Mouse (Mus musculus) C2C12 (cell line): ENCODE data around the gene Gm9747.

Experiments
- CEBPB ChIP-seq: IDR thresholded peaks from one replicate; pipeline ENCODE4 v1.6.1; 2011; ENCODE audit warnings: low read depth, mild to moderate bottlenecking, control low read depth, moderate library complexity
- CTCF ChIP-seq: IDR thresholded peaks from one replicate; pipeline ENCODE4 v1.5.1; 2011; ENCODE audit not compliant: control insufficient read depth, insufficient read depth, insufficient read length
- FOSL1 ChIP-seq: IDR thresholded peaks from one replicate; pipeline ENCODE4 v1.8.0; 2011; ENCODE audit warnings: mild to moderate bottlenecking, low read length; ENCODE audit not compliant: poor library complexity, insufficient read depth, severe bottlenecking
- MAX ChIP-seq: IDR thresholded peaks from one replicate; pipeline ENCODE4 v1.6.1; 2011; ENCODE audit warnings: mild to moderate bottlenecking, control low read depth
- MYOD1 ChIP-seq: IDR thresholded peaks from one replicate; pipeline ENCODE4 v1.6.1; 2011; ENCODE audit warnings: low read depth; ENCODE audit not compliant: control insufficient read depth, insufficient read length
- MYOG ChIP-seq: IDR thresholded peaks from one replicate; pipeline ENCODE4 v1.6.1; 2011; ENCODE audit not compliant: control insufficient read depth, insufficient read length; ENCODE audit errors: extremely low read depth
- USF1 ChIP-seq: IDR thresholded peaks from one replicate; pipeline ENCODE4 v1.6.1; 2011; ENCODE audit warnings: low read depth, mild to moderate bottlenecking, control low read depth, moderate library complexity

- no peak for TF ChIP-seq CTCF
- no peak for TF ChIP-seq USF1
- TF ChIP-seq CEBPB, result no peak
- TF ChIP-seq MYOD1, result no peak
- no peak for TF ChIP-seq MYOG
- no peak for TF ChIP-seq MAX
- TF ChIP-seq FOSL1, result no peak
These were observed 21.0 kb downstream of the Gm9747 start for GRCm38 (mm10) chr1:82253789-82254445.
